Mouse (Mus musculus) kidney, postnatal 0 days (tissue): ENCODE measurements around the gene Elac2. TPM values are rescaled to one million over a fixed set of nuclear protein-coding genes. Genes with fewer than 3 reads are reported as not detected.

Source experiments
- ATAC-seq: fragments of 200-750 bp; cut with Nextera tagmentation; replicated peaks from 2 replicates; pipeline ENCODE4 v1.8.0; 2017; ENCODE audit warnings: low read depth, moderate number of reproducible peaks, moderate TSS enrichment, moderate library complexity; ENCODE audit not compliant: low FRiP score
- DNase-seq: peaks from one replicate; pipeline ENCODE4 v3.0.0-alpha.2; 2016; ENCODE audit warnings: low spot score
- H3K27ac ChIP-seq: fragments of 300-500 bp; sonication (generic); 2 replicates; pipeline ENCODE4 v1.5.1; 2014; ENCODE audit warnings: mild to moderate bottlenecking
- H3K27me3 ChIP-seq: fragments of 300-500 bp; sonication (generic); 2 replicates; pipeline ENCODE4 v1.6.1; 2014; ENCODE audit warnings: low read length, mixed read lengths; ENCODE audit not compliant: insufficient read depth
- H3K36me3 ChIP-seq: fragments of 300-500 bp; sonication (generic); 2 replicates; pipeline ENCODE4 v1.6.1; 2014; ENCODE audit warnings: low read length, mixed read lengths; ENCODE audit not compliant: insufficient read depth
- H3K4me1 ChIP-seq: fragments of 300-500 bp; sonication (generic); replicated peaks from 2 replicates; pipeline ENCODE4 v1.6.1; 2014; ENCODE audit warnings: antibody characterized with exemption, low read length, mixed read lengths; ENCODE audit not compliant: insufficient read depth
- H3K4me2 ChIP-seq: fragments of 300-500 bp; sonication (generic); 2 replicates; pipeline ENCODE4 v1.6.1; 2014; ENCODE audit warnings: mild to moderate bottlenecking, low read length, moderate library complexity, mixed read lengths
- H3K4me3 ChIP-seq: fragments of 300-500 bp; sonication (generic); replicated peaks from 2 replicates; pipeline ENCODE4 v1.5.1; 2014; ENCODE audit warnings: low read depth, low read length
- H3K9ac ChIP-seq: fragments of 300-500 bp; sonication (generic); 2 replicates; pipeline ENCODE4 v1.6.1; 2014; ENCODE audit warnings: low read depth, low read length
- H3K9me3 ChIP-seq: fragments of 300-500 bp; sonication (generic); replicated peaks from 2 replicates; pipeline ENCODE4 v1.6.1; 2016; ENCODE audit warnings: low read length, inconsistent platforms, mixed read lengths
- CTCF ChIP-seq: IDR thresholded peaks from 2 replicates; pipeline ENCODE4 v1.5.1; 2016; ENCODE audit warnings: antibody characterized with exemption, low read depth, mild to moderate bottlenecking, moderate library complexity
- WGBS: fragments of 180-500 bp; shearing (Covaris S2); extraction: QIAGEN DNeasy Blood & Tissue Kit; methylation state at CpG from one replicate; pipeline ENCODE4 v1.1.7; 2014; 5-methylcytosine and 5-hydroxymethylcytosine counted together
- polyA plus RNA-seq: library from polyadenylated mRNA; unstranded; fragments of >200 nt; fragmentation: Nextera tagmentation; extraction: Ambion mirVana; gene quantifications from 2 replicates; pipeline ENCODE4 v1.2.1, GENCODE M21; 2015

Elac2 gene
- polyA plus RNA-seq, 1 experiment from 2014 or later: 19.5 TPM

GRCm38 (mm10) chr11:65006047-65006446 lies 27.2 kb downstream of the Elac2 start:
- Histone ChIP-seq H3K4me1 (no peaks in the 10 kb centered on the region), H3K9ac (no peak overlapping the region), H3K4me2 (no peak overlapping the region), H3K27me3 (no peaks in the 10 kb centered on the region), H3K36me3 (peaks cover 14% of the 10 kb centered on the region; the same call in 1 of the 2 replicates), H3K4me3 (no peak overlapping the region), H3K27ac (no peak overlapping the region), H3K9me3 (no peaks in the 10 kb centered on the region)
- WGBS: 91% methylated on average over 4 of the region's 4 CpGs
- no peak for TF ChIP-seq CTCF
- ATAC-seq: no peak
- no peak for DNase-seq

DNA sequence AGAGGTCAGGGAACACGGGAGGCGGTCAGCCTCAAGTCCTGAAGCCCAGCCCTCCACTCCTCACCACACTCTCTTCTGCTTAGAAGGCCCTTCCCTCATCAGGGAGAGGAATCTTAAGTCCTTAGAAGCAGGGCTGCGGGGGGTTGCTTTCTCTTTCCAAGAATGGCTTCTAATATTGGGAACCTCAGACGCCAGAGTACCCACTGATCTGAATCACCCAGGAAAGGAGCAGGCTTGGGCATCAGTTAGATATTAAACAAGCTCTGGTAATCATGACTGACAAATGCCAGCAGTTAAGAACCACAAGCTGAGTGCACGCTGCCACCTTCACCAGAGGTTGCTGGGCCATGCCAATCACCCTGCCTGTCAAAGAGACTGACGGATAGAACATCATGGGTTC lies 35.1 kb downstream of the Elac2 start:
- no peak for TF ChIP-seq CTCF
- Histone ChIP-seq H3K36me3 (no peaks in the 10 kb centered on the region), H3K27me3 (no peaks in the 10 kb centered on the region), H3K4me1 (no peaks in the 10 kb centered on the region), H3K27ac (no peak overlapping the region), H3K4me3 (no peak overlapping the region), H3K9ac (no peak overlapping the region), H3K4me2 (no peak overlapping the region), H3K9me3 (no peaks in the 10 kb centered on the region)
- ATAC-seq: no peak
- DNase-seq: no peak
- 55% methylated on average over 6 of the region's 6 CpGs for WGBS

- DNase-seq: no peak
- Histone ChIP-seq H3K4me3 (no peak overlapping the region), H3K27me3 (no peaks in the 10 kb centered on the region), H3K36me3 (no peaks in the 10 kb centered on the region), H3K9me3 (no peaks in the 10 kb centered on the region), H3K27ac (no peak overlapping the region), H3K4me2 (no peak overlapping the region), H3K4me1 (no peaks in the 10 kb centered on the region), H3K9ac (no peak overlapping the region)
- 86% methylated on average over 1 of the region's 1 CpGs for WGBS
- no peak for ATAC-seq
- TF ChIP-seq CTCF: no peak
These were observed 37.9 kb downstream of the Elac2 start for GRCm38 (mm10) chr11:65016754-65017153.

- Histone ChIP-seq H3K27me3 (no peaks in the 10 kb centered on the region), H3K4me1 (no peaks in the 10 kb centered on the region), H3K4me2 (no peak overlapping the region), H3K27ac (no peak overlapping the region), H3K4me3 (no peak overlapping the region), H3K36me3 (no peaks in the 10 kb centered on the region), H3K9me3 (no peaks in the 10 kb centered on the region), H3K9ac (no peak overlapping the region)
- TF ChIP-seq CTCF: no peak
- DNase-seq (no peak), ATAC-seq (no peak)
- 87% methylated on average over 4 of the region's 4 CpGs for WGBS
These were observed 41.9 kb downstream of the Elac2 start for GRCm38 (mm10) chr11:65020744-65021143.

- TF ChIP-seq CTCF: no peak
- Histone ChIP-seq H3K36me3 (no peaks in the 10 kb centered on the region), H3K9me3 (no peaks in the 10 kb centered on the region), H3K4me2 (no peak overlapping the region), H3K9ac (no peak overlapping the region), H3K27ac (no peak overlapping the region), H3K4me3 (no peak overlapping the region), H3K4me1 (no peaks in the 10 kb centered on the region), H3K27me3 (no peaks in the 10 kb centered on the region)
- DNase-seq: no peak
- ATAC-seq: no peak
- 92% methylated on average over 11 of the region's 11 CpGs for WGBS
These were observed 43.9 kb downstream of the Elac2 start for GRCm38 (mm10) chr11:65022771-65023170.

- Histone ChIP-seq H3K4me1 (no peaks in the 10 kb centered on the region), H3K27me3 (no peaks in the 10 kb centered on the region), H3K36me3 (no peaks in the 10 kb centered on the region), H3K4me2 (no peak overlapping the region), H3K9me3 (no peaks in the 10 kb centered on the region), H3K27ac (no peak overlapping the region), H3K4me3 (no peak overlapping the region), H3K9ac (no peak overlapping the region)
- no peak for DNase-seq
- ATAC-seq: no peak
- TF ChIP-seq CTCF: no peak
- WGBS: 70% methylated on average over 5 of the region's 5 CpGs
These were observed 49.2 kb downstream of the Elac2 start for GRCm38 (mm10) chr11:65028049-65028448.

GRCm38 (mm10) chr11:65030201-65030600 lies 51.4 kb downstream of the Elac2 start:
- H3K4me1 ChIP-seq: no peaks in the 10 kb centered on the region
- no peak overlapping the region for H3K4me2 ChIP-seq
- H3K27me3 ChIP-seq: no peaks in the 10 kb centered on the region
- no peak overlapping the region for H3K9ac ChIP-seq
- DNase-seq (no peak), ATAC-seq (no peak)
- H3K4me3 ChIP-seq: no peak overlapping the region
- TF ChIP-seq CTCF: no peak
- H3K36me3 ChIP-seq: no peaks in the 10 kb centered on the region
- H3K27ac ChIP-seq: no peak overlapping the region
- no peaks in the 10 kb centered on the region for H3K9me3 ChIP-seq
- WGBS: 37% methylated on average over 1 of the region's 1 CpGs
